Mouse (Mus musculus) heart, postnatal 14 days (tissue): ENCODE measurements around the gene Dph3. TPM values are rescaled to one million over a fixed set of nuclear protein-coding genes. Genes with fewer than 3 reads are reported as not detected.
"Not testable (repeated sequence)": the region's sequence is repeated elsewhere in the genome, so short reads cannot be mapped to it uniquely, and the experiment has no call there.

Experiments used
- DNase-seq, 2 experiments: peaks; one replicate each; pipeline ENCODE4 v3.0.0; 2021 to 2022
- intact Hi-C: fragments of 180-260 bp; cut with DNase I; formaldehyde crosslinking; loops from one replicate; pipeline ENCODE4 v1.15.1; 2025
- long read RNA-seq, 2 experiments: library from polyadenylated mRNA; stranded (forward); transcript quantifications; one replicate each; pipeline ENCODE4 v2.0.0; 2021
- total RNA-seq, 2 experiments: library from RNA; stranded (reverse); gene quantifications; 2 replicates each; pipeline ENCODE4 v1.2.3; 2021

The Dph3 gene
- 10 to 100 TPM; 74.5 to 86.9 TPM for total RNA-seq
- long read RNA-seq, experiment 1, transcript Dph3-202 (3 exons, 2,953 nt): major isoform, 30 of 43 reads
- long read RNA-seq, experiment 1, transcript Dph3-205 (2 exons, 809 nt): minor isoform, 5 of 43 reads
- long read RNA-seq, experiment 1, partial matches to known transcripts: 1 of 43 reads
- long read RNA-seq, experiment 1, other reads (novel, unspliced or antisense): 4 of 43 reads
- long read RNA-seq, experiment 2, transcript Dph3-202 (3 exons, 2,953 nt): major isoform, 50 of 61 reads
- long read RNA-seq, experiment 2, partial matches to known transcripts: 0 of 61 reads
- long read RNA-seq, experiment 2, other reads (novel, unspliced or antisense): 2 of 61 reads

GRCm38 (mm10) chr14:32085486-32086201 lies at the start of gene Dph3:
Dph3 (minus strand) TSS chr14:32085729.
- intact Hi-C loops: no loop called here

GRCm38 (mm10) chr14:32134293-32134692 lies 48.8 kb upstream of the Dph3 start:
- peak in 1 of 2 experiments; percentile 5 for DNase-seq
- intact Hi-C loops: no loop called here

More at GRCm38 (mm10) chr14:32085486-32086201, at the start of gene Dph3:
- peak; percentile 98 to 99 for DNase-seq

DNA sequence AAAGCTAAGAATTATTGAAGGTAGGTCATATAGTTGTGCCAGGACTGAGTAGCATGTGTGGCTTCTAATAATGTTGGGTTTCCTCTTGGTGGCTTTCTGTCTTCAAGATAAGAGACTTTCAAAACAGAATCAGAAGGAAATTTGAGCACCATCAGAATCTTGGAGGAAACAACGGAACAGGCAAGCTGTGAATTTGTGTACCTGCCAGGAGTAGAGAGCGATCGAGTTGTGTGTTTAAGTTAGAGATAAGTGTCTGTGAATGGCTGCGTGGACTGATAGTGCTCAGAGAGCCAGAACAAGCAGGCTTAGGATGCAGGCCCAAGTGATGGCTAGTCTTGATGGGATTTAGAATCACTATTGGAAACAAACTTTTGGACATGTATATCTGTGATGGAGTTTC lies 46.3 kb upstream of the Dph3 start:
- intact Hi-C loops: no loop called here
- DNase-seq: no peak

DNA sequence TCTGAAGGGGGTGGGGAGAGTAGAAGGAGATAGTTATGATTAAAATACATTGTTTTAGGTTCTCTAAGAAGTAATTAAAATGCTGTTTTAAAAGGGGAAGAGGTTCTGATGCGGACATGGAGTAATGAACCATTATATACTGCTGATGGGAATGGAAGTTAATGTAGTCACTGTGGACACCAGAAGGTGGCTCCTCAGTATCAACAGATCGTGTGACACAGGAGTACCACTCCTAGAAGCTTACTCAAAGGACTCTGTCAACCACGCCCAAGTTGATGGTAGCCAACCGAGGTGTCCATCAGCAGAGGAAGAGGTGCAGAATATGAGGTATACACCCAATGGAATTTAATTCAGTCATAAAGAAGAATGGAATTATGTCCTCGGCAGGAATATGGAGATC lies 42.9 kb upstream of the Dph3 start:
- intact Hi-C loops: no loop called here
- DNase-seq: no peak

DNA sequence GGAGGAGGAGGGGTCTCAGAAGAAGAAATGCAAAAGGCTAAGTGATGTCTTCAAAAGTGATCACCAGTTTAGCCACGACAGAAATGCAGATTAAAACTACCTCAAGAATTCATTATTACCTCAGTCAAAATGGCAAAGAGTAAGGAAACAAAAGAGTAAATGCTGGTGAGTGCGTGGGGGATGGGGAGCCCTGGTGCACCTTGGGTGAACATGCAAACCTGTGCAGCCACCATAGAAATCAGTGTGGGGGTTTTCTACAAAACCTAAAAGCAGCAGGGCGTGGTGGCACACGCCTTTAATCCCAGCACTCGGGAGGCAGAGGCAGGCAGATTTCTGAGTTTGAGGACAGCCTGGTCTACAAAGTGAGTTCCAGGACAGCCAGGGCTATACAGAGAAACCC lies 39.7 kb upstream of the Dph3 start:
- intact Hi-C loops, DNase-seq: not testable (repeated sequence)

GRCm38 (mm10) chr14:32124261-32124660 lies 38.7 kb upstream of the Dph3 start:
- intact Hi-C loops: loop anchor here (5.0 kb wide), 1 partner anchor 68 kb away; no protein-coding TSS in a partner anchor

GRCm38 (mm10) chr14:32121920-32122315 lies 36.4 kb upstream of the Dph3 start:
- peak in 1 of 2 experiments; percentile 32 for DNase-seq
- intact Hi-C loops: loop anchor here (5.0 kb wide), 1 partner anchor 70 kb away; no protein-coding TSS in a partner anchor

More at GRCm38 (mm10) chr14:32124261-32124660, 38.7 kb upstream of the Dph3 start:
- no peak for DNase-seq

DNA sequence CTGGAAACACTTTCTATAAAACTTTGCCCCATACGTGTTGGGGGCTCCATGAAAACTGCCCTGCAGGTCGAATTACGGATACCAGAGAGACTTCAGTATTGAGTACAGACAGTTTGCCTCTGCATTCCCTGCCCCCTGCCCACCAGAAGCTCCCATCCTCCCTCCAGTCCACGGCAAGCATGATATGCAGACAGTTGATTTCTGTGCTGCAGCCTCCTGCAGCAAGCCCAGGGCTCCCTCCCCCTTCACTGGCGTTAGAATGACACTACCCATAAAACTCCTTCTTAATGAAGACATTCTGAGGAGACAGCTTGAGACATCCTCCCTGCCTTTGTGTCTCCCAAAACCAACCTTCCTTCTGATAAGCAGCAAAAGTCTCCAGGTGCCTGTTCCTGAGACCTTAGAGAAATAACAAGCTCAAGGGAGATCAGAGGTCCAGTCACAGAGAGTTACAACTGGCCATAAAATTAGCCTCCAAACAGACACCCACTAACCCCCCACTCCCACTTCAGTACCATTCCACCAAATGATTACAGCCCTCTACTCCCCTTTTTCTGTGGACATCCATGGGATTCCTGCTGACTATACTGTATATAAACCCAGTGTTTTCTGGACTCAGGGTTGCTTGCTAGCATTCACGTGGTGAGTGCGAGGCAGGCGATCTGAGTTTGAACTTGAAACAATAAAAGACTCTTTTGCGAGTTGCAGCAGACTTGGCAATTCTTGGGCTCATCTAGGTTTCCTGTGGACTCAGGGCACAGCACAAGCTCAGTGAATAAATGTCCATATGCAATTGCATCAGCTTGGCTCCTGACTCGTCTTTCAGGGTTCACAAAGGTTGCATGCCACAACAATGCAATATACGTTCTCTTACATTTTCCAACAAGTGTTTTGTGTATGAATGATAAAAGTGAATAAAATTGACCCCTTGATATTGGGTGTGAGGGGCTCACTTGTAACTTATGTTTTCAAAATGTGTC lies 35.7 kb upstream of the Dph3 start:
- no peak for DNase-seq
- intact Hi-C loops: loop anchor here (5.0 kb wide), 1 partner anchor 71 kb away; no protein-coding TSS in a partner anchor

- intact Hi-C loops: not testable (repeated sequence)
Observed at GRCm38 (mm10) chr14:32112124-32112523, 26.6 kb upstream of the Dph3 start.

GRCm38 (mm10) chr14:32106911-32107310 lies 21.4 kb upstream of the Dph3 start:
- DNase-seq: no peak
- intact Hi-C loops: no loop called here

More at GRCm38 (mm10) chr14:32112124-32112523, 26.6 kb upstream of the Dph3 start:
- not testable (repeated sequence) for DNase-seq

DNA sequence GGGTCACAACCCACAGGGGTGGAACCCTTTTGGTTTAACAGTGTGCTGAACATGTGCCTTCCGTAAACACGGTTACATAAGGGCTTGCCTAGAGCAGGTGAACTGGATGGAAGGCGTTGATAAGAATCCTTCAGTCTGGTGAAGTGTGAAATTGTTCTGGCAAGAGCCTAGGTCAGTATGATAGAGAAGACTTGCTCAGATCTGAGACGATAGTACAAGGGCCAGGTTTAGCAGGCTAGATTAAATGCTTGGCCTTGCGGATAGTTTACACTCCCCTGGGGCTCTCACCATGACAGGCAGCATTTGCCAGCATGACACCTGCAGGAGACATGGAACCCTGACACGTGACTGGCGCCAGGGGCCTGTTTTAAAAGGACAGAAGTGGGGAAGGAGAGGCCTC lies 20.1 kb upstream of the Dph3 start:
- intact Hi-C loops: no loop called here
- DNase-seq: no peak

DNA sequence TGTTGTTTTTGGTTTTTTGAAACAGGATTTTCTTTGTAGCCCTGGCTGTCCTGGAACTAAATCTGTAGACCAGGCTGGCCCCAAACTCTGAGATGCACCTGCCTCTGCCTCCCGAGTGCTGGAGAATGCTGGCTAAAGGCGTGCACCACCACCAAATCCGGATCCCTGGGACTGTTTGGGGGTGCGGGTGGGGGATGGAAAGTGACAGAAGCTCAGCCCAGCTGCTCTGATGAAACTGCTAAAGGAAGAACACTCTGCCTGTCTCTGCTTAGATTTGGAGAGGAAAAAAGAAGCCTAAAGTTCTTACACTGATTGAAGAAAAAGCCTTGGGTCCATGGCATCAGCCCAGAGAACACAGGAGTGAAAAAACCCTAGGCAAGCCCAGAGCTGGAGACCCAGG lies 18.0 kb upstream of the Dph3 start:
- DNase-seq: no peak
- intact Hi-C loops: no loop called here

GRCm38 (mm10) chr14:32098951-32099350 lies 13.4 kb upstream of the Dph3 start:
- intact Hi-C loops: no loop called here

GRCm38 (mm10) chr14:32097691-32098090 lies 12.2 kb upstream of the Dph3 start:
- DNase-seq: no peak
- intact Hi-C loops: no loop called here

More at GRCm38 (mm10) chr14:32098951-32099350, 13.4 kb upstream of the Dph3 start:
- DNase-seq: no peak

- intact Hi-C loops: no loop called here
- no peak for DNase-seq
Observed at GRCm38 (mm10) chr14:32096740-32097139, 11.2 kb upstream of the Dph3 start.

DNA sequence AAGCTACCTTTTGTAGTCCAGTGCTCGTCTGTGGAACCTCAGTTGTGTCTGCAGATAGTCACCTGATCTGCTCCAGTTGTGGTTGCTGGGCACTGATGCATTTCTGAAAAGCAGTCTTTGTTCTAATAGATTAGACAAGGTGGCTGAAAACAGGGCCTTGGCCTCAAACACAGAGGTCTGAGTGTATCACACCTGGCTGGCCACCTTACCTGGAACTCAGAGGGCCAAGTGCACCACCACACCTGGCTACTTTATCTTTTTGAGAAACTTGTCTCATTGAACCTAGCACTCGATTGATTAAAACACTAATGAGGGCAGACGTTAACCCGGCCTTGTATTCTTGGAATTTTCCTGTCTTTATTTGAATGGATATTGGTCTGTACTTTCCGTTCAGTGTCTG lies 10.1 kb upstream of the Dph3 start:
- DNase-seq: no peak
- intact Hi-C loops: no loop called here

- peak in 1 of 2 experiments; percentile 53 for DNase-seq
- intact Hi-C loops: no loop called here
Observed at GRCm38 (mm10) chr14:32093500-32094117, 8.1 kb upstream of the Dph3 start.

DNA sequence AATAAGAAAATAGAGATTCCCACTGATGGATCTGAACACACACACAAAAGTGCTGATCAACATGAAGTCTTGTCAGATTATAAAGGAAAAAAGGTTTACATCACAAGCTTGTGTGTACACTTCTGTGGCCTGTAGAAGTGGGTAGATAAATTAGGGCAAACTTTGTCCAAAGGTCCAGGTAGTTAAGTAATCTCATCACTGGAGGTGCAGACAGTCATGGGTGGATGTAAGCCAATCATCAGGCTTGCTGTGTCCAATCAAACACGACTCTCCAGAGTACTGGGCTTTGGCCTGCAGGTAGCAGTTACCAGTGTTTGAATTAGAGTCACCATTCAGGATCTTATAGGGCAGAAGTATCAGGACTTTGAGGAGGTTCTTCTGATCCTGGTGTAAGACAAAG lies 7.5 kb upstream of the Dph3 start:
- intact Hi-C loops: no loop called here
- DNase-seq: no peak

DNA sequence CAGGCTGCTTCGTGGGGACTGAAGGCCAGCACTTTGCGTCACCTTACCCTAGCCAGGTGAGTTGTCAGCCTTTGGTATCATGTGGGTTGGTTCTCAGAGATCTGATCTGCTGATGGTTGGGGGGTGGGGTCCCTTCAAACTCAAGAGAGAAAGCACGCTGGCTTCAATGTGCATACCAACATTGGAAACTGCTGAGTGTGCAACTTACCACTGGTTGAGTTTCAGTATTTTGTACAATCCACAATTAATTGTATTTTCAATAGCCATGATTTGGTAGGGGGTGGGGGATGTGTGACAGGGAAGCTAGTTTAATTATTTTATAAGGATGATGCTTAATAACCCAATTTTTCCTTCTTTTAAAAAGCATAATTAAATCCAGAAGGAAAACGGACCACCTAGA lies 6.2 kb upstream of the Dph3 start:
- DNase-seq: no peak
- intact Hi-C loops: no loop called here

- peak; percentile 28 to 37 for DNase-seq
- intact Hi-C loops: no loop called here
Observed at GRCm38 (mm10) chr14:32091124-32091523, 5.6 kb upstream of the Dph3 start.
